Comparison of ENCODE assay signal across 13 mouse cellular contexts in genomic region chr2:34718196-34718595, GRCm38 (mm10). TPM values are rescaled to one million over a fixed set of nuclear protein-coding genes. Genes with fewer than 3 reads are reported as not detected.
A peak's percentile ranks its signal among the peaks of the same experiment; 100 is the strongest.
DNase-seq lines count a peak whose midpoint lies in the region; ATAC-seq and TF ChIP-seq lines count a peak whose summit lies in the region.
"Had no signal": no experiment of that assay in that cellular context is flagged by ENCODE, and none has a peak within 500 bp of the region (broad histone marks: within the 10 kb centered on the region; RNA-seq: fewer than 3 reads in every experiment).

No protein-coding gene starts in this region.

- H3K4me3 ChIP-seq in thymus, adult 2 months (ENCODE audit: control insufficient read depth, insufficient read depth, low read length) = no peak overlapping the region
- H3K4me3 ChIP-seq in liver, postnatal 0 days (ENCODE audit: low read depth, low read length) = no peak overlapping the region
- H3K4me3 ChIP-seq: forebrain, embryonic 15.5 days; limb, embryonic 15.5 days had no signal

- no peak for TF ChIP-seq CTCF in thymus, adult 2 months (IDR thresholded peaks at IDR 0.05; ENCODE audit: borderline replicate concordance, control insufficient read depth, extremely low read depth, insufficient read depth, low read length, poor library complexity)
- peak; percentile 53 for TF ChIP-seq CTCF in liver, postnatal 0 days (IDR thresholded peaks at IDR 0.05; ENCODE audit: low read depth)

- H3K9ac ChIP-seq in liver, postnatal 0 days (replicated peaks) = no peak overlapping the region
- H3K9ac ChIP-seq: forebrain, embryonic 15.5 days; limb, embryonic 15.5 days had no signal

- 83% methylated on average over 2 of the region's 2 CpGs for WGBS in thymus, adult 2 months
- WGBS in liver, postnatal 0 days (ENCODE audit: insufficient replicate concordance) = 78% methylated on average over 2 of the region's 2 CpGs

- no peak for TF ChIP-seq EP300 in liver, postnatal 0 days (IDR thresholded peaks at IDR 0.05; ENCODE audit: low read depth)

- TF ChIP-seq POLR2A in thymus, adult 2 months (IDR thresholded peaks at IDR 0.05; ENCODE audit: control insufficient read depth, extremely low read depth, insufficient read depth, low read length, poor library complexity) = no peak

- no peak overlapping the region for H3K27ac ChIP-seq in thymus, adult 2 months (ENCODE audit: control insufficient read depth, insufficient read depth, low read length)
- no peak overlapping the region for H3K27ac ChIP-seq in liver, postnatal 0 days (ENCODE audit: low read depth)
- H3K27ac ChIP-seq: forebrain, embryonic 15.5 days; limb, embryonic 15.5 days had no signal

- intact Hi-C loops in left cerebral cortex, postnatal 4 days (cut with DNase I) = no loop called here

- H3K4me1 ChIP-seq in thymus, adult 2 months (replicated peaks; ENCODE audit: control insufficient read depth, insufficient read depth, low read length) = no peaks in the 10 kb centered on the region
- no peaks in the 10 kb centered on the region for H3K4me1 ChIP-seq in liver, postnatal 0 days (ENCODE audit: insufficient read depth)
- H3K4me1 ChIP-seq: forebrain, embryonic 15.5 days; limb, embryonic 15.5 days had no signal

- no peaks in the 10 kb centered on the region for H3K9me3 ChIP-seq in liver, postnatal 0 days (ENCODE audit: low read length)
- H3K9me3 ChIP-seq: forebrain, embryonic 15.5 days; limb, embryonic 15.5 days had no signal

- H3K27me3 ChIP-seq in thymus, adult 2 months (ENCODE audit: control insufficient read depth, insufficient read depth, low read length) = no peaks in the 10 kb centered on the region
- H3K27me3 ChIP-seq in liver, postnatal 0 days (ENCODE audit: insufficient read depth, low read length) = no peaks in the 10 kb centered on the region
- H3K27me3 ChIP-seq: forebrain, embryonic 15.5 days; limb, embryonic 15.5 days had no signal

- H3K36me3 ChIP-seq in thymus, adult 2 months (ENCODE audit: control insufficient read depth, insufficient read depth, low read length) = peaks cover 70% of the 10 kb centered on the region
- H3K36me3 ChIP-seq in liver, postnatal 0 days (replicated peaks; ENCODE audit: insufficient read depth, low read length) = peaks cover 78% of the 10 kb centered on the region

- no peak overlapping the region for H3K4me2 ChIP-seq in liver, postnatal 0 days (ENCODE audit: low read depth, low read length)
- H3K4me2 ChIP-seq: forebrain, embryonic 15.5 days; limb, embryonic 15.5 days had no signal

- no peak for ATAC-seq in CD4-positive, CD25-positive, alpha-beta regulatory T cell, adult 4 months
- ATAC-seq in liver, postnatal 0 days = no peak
- ATAC-seq: forebrain, embryonic 15.5 days had no signal

- peak; percentile 50 for DNase-seq in CD4-positive, CD25-positive, alpha-beta regulatory T cell, adult 2 months (ENCODE audit: low read depth, low spot score)
- peak; percentile 12 for DNase-seq in thymus, adult 2 months
- DNase-seq in thymus, postnatal 10 days (ENCODE audit: low spot score in 2 of 2) = no peak
- no peak for DNase-seq in liver, postnatal 0 days
- DNase-seq in left cerebral cortex, postnatal 4 days = no peak
- no peak for DNase-seq in heart, adult 8-10 months (ENCODE audit: low spot score)
- DNase-seq in MN1 (ENCODE audit: low spot score) = no peak
- DNase-seq: adrenal gland, postnatal 14 days; cerebellum, postnatal 36 days; gastrocnemius, postnatal 14 days had no signal

RNA-seq across cellular contexts. Expression of gene Gapvd1, which starts 36.8 kb away (rescaled TPM):
- polyA plus RNA-seq in CD4-positive, CD25-positive, alpha-beta regulatory T cell, adult 4 months (2017; shearing (Covaris generic)) = 10 to 100 TPM; 53.4 to 55.7 TPM
- polyA plus RNA-seq in thymus, adult 2 months (2012; rRNA removed) = 36.9 and 39.4 TPM in 2 replicates
- 37.1 and 39.0 TPM in 2 replicates for polyA plus RNA-seq in liver, postnatal 0 days (2015; fragmentation: Nextera tagmentation; extraction: Ambion mirVana)
- 100 to 1,000 TPM; 119 to 123 TPM for total RNA-seq in left cerebral cortex, postnatal 4 days (2021)
- total RNA-seq in heart, adult 8-10 months (2022) = 10 to 100 TPM; 35.0 to 38.9 (median 37.2) TPM

RNA-seq across cellular contexts. Expression of gene Hspa5, which starts 53.6 kb away (rescaled TPM):
- polyA plus RNA-seq in CD4-positive, CD25-positive, alpha-beta regulatory T cell, adult 4 months (2017; shearing (Covaris generic)) = 100 to 1,000 TPM; 536 to 586 TPM
- polyA plus RNA-seq in thymus, adult 2 months (2012; rRNA removed) = 376 and 377 TPM in 2 replicates
- 384 and 424 TPM in 2 replicates for polyA plus RNA-seq in liver, postnatal 0 days (2015; fragmentation: Nextera tagmentation; extraction: Ambion mirVana)
- 100 to 1,000 TPM; 260 to 290 TPM for total RNA-seq in left cerebral cortex, postnatal 4 days (2021)
- total RNA-seq in heart, adult 8-10 months (2022) = 100 to 1,000 TPM; 590 to 816 (median 680) TPM

Comparison
In these comparisons a context has a peak if more than half of its experiments do, and no peak if none do; other contexts are left out.
1. DNase-seq: peak in CD4-positive, CD25-positive, alpha-beta regulatory T cell, adult 2 months (single experiment) and thymus, adult 2 months (single experiment); none in thymus, postnatal 10 days (0 of 2), liver, postnatal 0 days (single experiment), left cerebral cortex, postnatal 4 days (single experiment), heart, adult 8-10 months (single experiment) and MN1 (single experiment).